In genomic region chr16:53156352-53156751, GRCm38 (mm10) we compare ENCODE assay signal across 16 mouse cellular contexts.
"Had no signal": no experiment of that assay in that cellular context is flagged by ENCODE, and none has a peak within 500 bp of the region (broad histone marks: within the 10 kb centered on the region; RNA-seq: fewer than 3 reads in every experiment).

No protein-coding gene starts in this region.

- H3K9ac ChIP-seq: neural tube, embryonic 13.5 days; neural tube, embryonic 15.5 days; stomach, embryonic 15.5 days had no signal

- H3K4me1 ChIP-seq: neural tube, embryonic 13.5 days; neural tube, embryonic 15.5 days; stomach, embryonic 15.5 days had no signal

- H3K27me3 ChIP-seq: neural tube, embryonic 13.5 days; neural tube, embryonic 15.5 days; stomach, embryonic 15.5 days had no signal

- H3K4me3 ChIP-seq: neural tube, embryonic 13.5 days; neural tube, embryonic 15.5 days; stomach, embryonic 15.5 days had no signal

- H3K4me2 ChIP-seq: neural tube, embryonic 13.5 days; neural tube, embryonic 15.5 days; stomach, embryonic 15.5 days had no signal

- DNase-seq: retina, postnatal 1 day; right cerebral cortex, adult 18-20 months; right cerebral cortex, postnatal 14 days; right cerebral cortex, postnatal 25 days; right cerebral cortex, postnatal 4 days; spleen, adult 18-20 months; thymus, adult 18-20 months; thymus, adult 2 months; thymus, postnatal 14 days; thymus, postnatal 25 days; thymus, postnatal 36 days; thymus, postnatal 4 days had no signal

- H3K36me3 ChIP-seq: neural tube, embryonic 13.5 days; neural tube, embryonic 15.5 days; stomach, embryonic 15.5 days had no signal

- H3K9me3 ChIP-seq: neural tube, embryonic 13.5 days; neural tube, embryonic 15.5 days; stomach, embryonic 15.5 days had no signal

- H3K27ac ChIP-seq: neural tube, embryonic 13.5 days; neural tube, embryonic 15.5 days; stomach, embryonic 15.5 days; stomach, postnatal 0 days had no signal
